Mouse (Mus musculus) adipocyte (in vitro differentiated cells): Measurements from ENCODE around the gene Gnpat.

ENCODE experiments used
- DNase-seq: peaks from one replicate; pipeline ENCODE4 v3.0.0-alpha.2; 2016; ENCODE audit warnings: low spot score

The Gnpat gene

GRCm38 (mm10) chr8:124903198-124903597 is 40.4 kb downstream of the Gnpat start:
- no peak for DNase-seq

- no peak for DNase-seq
Observed at GRCm38 (mm10) chr8:124905482-124905881, 42.6 kb downstream of the Gnpat start.

GRCm38 (mm10) chr8:124909936-124910335 is 47.1 kb downstream of the Gnpat start:
- no peak for DNase-seq

- no peak for DNase-seq
Observed at GRCm38 (mm10) chr8:124910349-124910748, 47.5 kb downstream of the Gnpat start.

GRCm38 (mm10) chr8:124911938-124912872 is 49.4 kb downstream of the Gnpat start:
- peak; percentile 52 for DNase-seq

GRCm38 (mm10) chr8:124914061-124914460 is 51.2 kb downstream of the Gnpat start:
- DNase-seq = no peak

- no peak for DNase-seq
Observed at GRCm38 (mm10) chr8:124917741-124918484, 55.1 kb downstream of the Gnpat start.

GRCm38 (mm10) chr8:124921369-124922279 is 58.8 kb downstream of the Gnpat start:
- DNase-seq = no peak

GRCm38 (mm10) chr8:124922490-124923089 is 59.8 kb downstream of the Gnpat start:
- no peak for DNase-seq

- peak; percentile 62 for DNase-seq
Observed at GRCm38 (mm10) chr8:124923971-124924652, 61.3 kb downstream of the Gnpat start.

- DNase-seq = no peak
Observed at GRCm38 (mm10) chr8:124925544-124926266, 62.9 kb downstream of the Gnpat start.

- peak; percentile 84 for DNase-seq
Observed at GRCm38 (mm10) chr8:124926351-124926771, 63.5 kb downstream of the Gnpat start.

- DNase-seq = no peak
Observed at GRCm38 (mm10) chr8:124929006-124929405, 66.2 kb downstream of the Gnpat start.

GRCm38 (mm10) chr8:124930086-124930485 is 67.3 kb downstream of the Gnpat start:
- no peak for DNase-seq

- DNase-seq = no peak
Observed at GRCm38 (mm10) chr8:124930649-124931048, 67.8 kb downstream of the Gnpat start.

- DNase-seq = no peak
Observed at GRCm38 (mm10) chr8:124932435-124932834, 69.6 kb downstream of the Gnpat start.

- no peak for DNase-seq
Observed at GRCm38 (mm10) chr8:124935116-124935515, 72.3 kb downstream of the Gnpat start.

- DNase-seq = no peak
Observed at GRCm38 (mm10) chr8:124936699-124937098, 73.9 kb downstream of the Gnpat start.

GRCm38 (mm10) chr8:124937293-124937692 is 74.5 kb downstream of the Gnpat start:
- no peak for DNase-seq
